Mouse (Mus musculus) fibroblast of lung, adult 2 months (primary cell): Measurements from ENCODE around the gene Ccdc92b.

Source experiments
- DNase-seq: peaks from one replicate; pipeline ENCODE4 v3.0.0-alpha.2; 2011; ENCODE audit warnings: low read depth

The Ccdc92b gene

DNA sequence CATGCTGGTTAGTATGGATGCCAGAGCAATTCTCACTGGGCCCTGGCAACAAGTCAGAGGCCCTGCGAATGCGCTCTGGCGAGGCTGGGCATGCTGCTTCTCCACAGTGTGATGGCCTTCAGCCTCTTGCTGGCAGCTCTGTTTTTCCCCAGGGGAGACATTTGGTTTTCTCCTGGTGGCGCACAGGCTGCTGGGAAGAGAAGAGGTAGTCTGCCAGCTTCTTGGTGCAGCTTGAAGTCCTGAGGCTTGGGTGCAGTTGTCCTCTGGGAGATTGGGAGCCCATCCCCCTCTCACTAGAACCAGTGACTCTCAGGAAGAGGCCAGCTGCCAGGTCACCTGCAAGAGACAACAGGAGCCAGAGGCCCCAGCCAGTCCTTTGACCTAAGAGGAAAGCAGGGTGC lies 33.4 kb downstream of the Ccdc92b start:
- no peak for DNase-seq

DNA sequence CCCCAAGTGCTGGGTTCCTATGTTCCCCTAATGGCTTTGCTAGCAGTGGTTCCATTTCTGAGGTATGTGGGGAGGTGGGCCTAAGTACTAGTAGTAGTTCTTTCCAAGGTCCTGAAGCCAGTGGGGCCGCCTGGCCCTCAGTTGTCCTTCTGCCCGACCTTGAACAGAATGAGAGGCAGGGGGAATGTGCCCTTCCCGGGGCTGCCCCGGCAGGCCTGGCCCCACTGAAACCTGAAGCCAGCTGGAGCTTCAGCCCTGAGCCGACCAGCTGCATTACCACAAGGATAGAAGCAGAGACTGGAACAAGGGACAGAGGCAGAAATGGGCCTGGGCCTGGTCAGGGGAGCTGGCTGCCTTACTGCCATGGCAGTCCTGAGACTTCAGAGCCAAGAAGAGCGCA lies 34.0 kb downstream of the Ccdc92b start:
- DNase-seq, result no peak

DNA sequence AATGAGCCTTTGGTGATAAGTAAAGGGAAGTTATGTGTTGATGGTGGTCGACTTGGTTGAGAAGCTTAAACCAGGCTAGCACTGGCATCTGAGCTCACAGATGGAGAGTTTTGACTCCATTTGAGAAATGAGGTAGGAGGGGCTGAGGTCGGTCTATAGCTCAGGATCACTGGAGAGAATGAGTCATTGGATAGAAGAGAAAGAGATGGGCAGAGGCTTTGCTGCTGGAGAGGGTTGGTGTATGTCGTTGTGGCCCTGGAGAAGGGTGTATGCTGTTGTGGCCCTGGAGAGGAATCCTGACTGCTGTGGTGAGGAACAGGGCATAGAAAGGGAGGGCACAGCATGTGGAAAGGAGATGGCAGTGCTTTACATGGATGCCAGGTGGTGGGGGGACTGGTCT lies 36.5 kb downstream of the Ccdc92b start:
- DNase-seq, result no peak

DNA sequence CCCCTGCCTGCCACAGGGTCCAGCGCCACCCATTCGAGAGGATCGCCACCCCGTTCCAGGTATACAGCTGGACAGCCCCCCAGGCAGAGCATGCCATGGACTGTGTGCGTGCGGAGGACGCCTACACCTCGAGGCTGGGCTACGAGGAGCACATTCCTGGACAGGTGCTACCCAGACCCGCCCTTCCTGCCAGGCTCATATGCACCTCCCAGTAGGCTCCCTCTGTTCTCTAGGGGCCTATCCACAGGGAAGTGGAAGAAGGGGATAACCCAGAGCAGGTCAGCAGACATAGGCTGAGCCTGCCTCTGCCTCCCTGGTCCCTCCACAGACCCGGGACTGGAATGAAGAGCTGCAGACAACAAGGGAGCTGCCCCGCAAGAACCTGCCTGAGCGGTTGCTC lies 40.9 kb downstream of the Ccdc92b start:
- no peak for DNase-seq

- no peak for DNase-seq
Measured at GRCm38 (mm10) chr11:74661641-74662040, 42.2 kb downstream of the Ccdc92b start.

DNA sequence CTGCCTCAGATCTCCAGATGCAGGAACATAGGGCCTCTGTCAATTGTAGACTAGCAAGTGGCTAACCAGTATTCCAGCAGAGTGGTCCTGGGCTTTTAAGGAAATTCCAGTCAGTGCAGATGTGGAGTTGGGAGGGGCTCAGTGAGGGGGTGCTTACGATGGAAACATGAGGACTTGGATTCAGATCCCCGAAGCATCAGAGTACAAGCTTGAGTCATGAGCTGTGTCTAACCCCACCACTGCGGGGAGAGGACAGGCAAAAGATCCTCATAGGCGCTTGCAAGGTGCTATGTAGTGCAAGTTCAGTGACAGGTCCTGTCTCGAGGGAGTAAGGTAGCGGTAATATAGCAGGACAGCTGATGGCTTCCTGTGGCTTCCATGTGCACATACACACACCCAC lies 42.8 kb downstream of the Ccdc92b start:
- DNase-seq, result no peak

DNA sequence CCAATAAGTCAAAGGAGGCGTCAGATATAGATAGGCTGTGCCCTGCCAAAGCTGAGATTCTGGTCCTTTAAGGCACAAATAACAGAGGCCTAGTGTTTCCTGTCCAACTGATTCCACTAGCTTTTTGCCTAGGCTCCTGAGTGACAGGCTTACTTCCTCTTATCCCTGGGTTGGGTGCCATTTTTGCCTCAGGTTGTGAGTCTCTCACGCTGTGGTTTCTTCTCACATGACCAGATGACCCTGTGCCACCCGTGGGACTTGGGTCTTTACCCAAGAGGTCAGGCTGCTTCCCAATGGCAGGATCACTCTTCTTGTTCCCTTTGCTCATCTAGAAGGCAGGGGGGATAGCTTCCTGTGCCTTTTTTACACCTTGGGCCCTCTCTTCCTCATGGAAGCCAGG lies 44.9 kb downstream of the Ccdc92b start:
- DNase-seq, result no peak

DNA sequence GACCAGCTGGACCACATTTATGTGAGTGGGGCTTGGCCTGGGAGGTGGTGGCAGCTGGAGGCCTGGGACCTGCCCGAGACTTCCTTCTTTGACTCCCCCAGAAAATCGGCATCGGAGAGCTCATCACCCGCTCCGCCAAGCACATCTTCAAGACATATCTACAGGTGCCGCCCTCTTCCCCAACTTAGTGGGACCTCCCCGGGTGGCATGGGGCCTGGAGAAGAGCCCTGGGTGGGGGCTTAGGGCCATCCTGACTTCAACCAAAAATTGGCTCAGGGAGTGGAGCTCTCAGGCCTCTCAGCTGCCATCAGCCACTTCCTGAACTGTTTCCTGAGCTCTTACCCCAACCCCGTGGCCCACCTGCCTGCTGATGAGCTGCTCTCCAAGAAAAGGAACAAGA lies 45.5 kb downstream of the Ccdc92b start:
- no peak for DNase-seq

DNA sequence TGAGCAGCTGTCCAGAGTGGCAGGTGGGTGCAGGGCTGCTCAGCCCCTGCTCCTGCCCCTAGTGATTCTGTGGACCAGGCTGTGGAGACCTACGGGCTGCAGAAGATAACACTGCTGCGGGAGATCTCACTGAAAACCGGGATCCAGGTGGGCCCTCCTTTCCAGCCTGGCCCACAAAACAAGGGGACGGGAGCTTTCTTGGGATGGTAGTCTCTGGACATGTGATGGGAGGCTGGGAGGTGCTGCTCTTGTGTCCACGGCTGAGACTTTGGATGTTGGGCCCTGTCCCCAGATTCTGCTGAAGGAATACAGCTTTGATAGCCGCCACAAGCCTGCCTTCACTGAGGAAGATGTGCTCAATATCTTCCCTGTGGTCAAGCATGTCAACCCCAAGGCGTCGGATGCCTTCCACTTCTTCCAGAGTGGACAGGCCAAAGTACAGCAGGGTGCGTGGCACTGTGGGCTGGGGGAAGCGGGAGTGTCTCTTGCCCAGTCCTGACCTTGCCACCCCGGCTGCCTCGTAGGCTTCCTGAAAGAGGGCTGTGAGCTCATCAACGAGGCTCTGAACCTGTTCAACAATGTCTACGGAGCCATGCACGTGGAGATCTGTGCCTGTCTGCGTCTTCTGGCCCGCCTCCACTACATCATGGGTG lies 46.4 kb downstream of the Ccdc92b start:
- DNase-seq, result no peak

GRCm38 (mm10) chr11:74666284-74666652 lies 46.9 kb downstream of the Ccdc92b start:
- no peak for DNase-seq

- no peak for DNase-seq
Measured at GRCm38 (mm10) chr11:74666776-74667581, 47.6 kb downstream of the Ccdc92b start.

DNA sequence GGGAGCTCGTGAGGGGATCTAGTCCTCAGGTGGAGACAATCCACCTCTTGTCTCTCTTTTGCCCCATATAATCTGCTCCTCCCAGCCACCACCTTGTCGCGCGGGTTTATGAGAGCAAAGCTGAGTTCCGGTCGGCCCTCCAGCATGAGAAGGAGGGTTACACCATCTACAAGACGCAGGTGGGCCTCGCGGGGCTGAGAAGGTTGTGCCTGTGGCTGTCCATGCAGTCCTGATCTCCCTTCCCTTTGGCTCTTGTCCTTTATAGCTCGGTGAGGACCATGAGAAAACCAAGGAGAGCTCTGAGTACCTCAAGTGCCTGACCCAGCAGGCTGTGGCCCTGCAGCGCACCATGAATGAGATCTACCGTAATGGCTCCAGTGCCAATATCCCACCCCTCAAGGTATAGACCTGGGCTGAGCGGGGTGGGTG lies 48.2 kb downstream of the Ccdc92b start:
- DNase-seq, result no peak

- no peak for DNase-seq
Measured at GRCm38 (mm10) chr11:74668466-74668865, 49.1 kb downstream of the Ccdc92b start.

DNA sequence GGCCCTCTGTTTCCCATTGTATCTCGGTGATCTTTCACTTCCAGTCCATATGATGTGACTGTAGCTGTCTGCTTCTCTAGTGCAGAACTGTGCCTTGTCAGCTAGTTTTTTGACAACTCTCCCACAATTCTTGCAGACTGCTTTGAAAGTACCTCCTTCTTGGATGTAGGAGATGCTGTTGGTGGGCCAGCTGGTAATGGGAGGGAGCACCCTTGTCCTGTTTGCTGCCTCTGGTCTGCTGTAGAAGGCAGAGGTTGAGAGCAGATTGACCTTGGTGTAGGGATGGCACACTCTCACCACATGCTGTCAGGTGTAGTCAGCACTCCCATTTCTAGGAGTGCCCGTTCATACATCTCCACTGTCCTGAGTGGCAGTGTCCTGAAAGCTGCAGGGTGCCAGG lies 49.6 kb downstream of the Ccdc92b start:
- DNase-seq, result no peak

- no peak for DNase-seq
Measured at GRCm38 (mm10) chr11:74670151-74670550, 50.7 kb downstream of the Ccdc92b start.

GRCm38 (mm10) chr11:74671013-74671412 lies 51.6 kb downstream of the Ccdc92b start:
- DNase-seq, result no peak

DNA sequence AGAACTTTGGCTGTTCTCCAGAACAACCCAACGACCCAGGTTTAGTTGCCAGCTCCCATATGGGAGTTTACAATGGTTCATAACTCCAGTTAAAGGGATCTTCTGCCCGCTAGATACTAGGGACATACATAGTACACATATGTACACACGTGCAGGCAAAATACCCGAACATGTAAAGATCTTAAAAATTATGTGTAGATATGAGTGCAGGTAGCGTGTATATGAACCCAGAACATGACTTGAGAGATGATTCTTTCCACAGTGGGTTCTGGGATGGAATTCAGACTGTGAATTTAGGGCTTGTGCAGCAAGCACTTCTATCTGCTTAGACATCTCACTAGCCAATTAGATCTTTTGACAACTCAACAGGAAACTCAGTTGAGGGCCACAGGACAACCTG lies 52.4 kb downstream of the Ccdc92b start:
- no peak for DNase-seq

DNA sequence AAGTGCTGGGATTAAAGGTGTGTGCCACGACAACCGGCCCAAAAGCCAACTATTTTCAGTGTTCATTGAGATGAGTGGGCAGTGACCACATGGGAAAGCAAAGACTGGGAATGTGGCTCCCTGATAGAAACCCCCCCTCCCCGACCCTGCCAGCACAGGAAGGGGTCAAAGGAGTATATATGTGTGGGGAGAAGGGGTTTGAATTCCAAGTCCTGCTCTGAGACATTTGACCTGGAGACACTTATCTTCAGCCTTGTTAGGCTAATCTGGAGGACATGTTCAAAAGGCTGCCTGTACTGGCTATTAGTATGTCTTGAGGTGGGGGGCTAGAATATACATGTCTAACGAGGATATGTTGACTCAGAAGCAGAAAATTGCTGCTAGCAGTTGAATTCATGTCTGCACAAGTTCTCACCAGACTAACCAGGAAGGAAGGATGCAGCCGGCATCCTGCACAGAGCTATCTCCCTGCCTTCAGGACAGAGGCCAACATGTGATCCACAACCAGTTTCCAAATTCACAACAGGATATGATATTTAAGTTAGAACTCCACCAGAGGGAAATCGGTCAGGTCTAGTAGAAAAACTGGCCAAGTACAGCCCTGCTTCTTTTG lies 53.6 kb downstream of the Ccdc92b start:
- no peak for DNase-seq

GRCm38 (mm10) chr11:74673561-74673960 lies 54.2 kb downstream of the Ccdc92b start:
- DNase-seq, result no peak

DNA sequence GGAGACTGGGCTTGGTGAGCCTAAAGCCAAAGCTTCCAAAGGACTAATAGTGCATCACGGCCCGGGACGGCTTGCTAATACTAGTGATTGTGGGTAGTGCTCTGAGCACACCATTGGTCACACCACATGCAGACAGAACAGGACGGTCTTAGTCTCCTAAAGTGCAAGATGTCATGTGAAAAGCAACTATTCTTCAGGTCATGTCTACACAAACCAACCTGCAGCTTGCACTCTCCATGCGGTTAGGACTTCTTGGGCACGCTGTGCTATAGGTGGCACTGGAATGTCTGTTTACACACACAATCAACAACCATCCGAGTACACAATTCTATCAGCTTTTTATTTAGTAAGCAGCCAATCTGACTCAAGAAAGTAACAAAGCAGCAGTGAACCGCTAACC lies 55.3 kb downstream of the Ccdc92b start:
- DNase-seq, result no peak

- DNase-seq, result no peak
Measured at GRCm38 (mm10) chr11:74675156-74675555, 55.8 kb downstream of the Ccdc92b start.
